Mouse (Mus musculus): ENCODE results near the gene Sft2d1. TPM values are rescaled to one million over a fixed set of nuclear protein-coding genes. Genes with fewer than 3 reads are reported as not detected.

Sft2d1 gene
- 10 to 100 TPM; 56.4 to 58.4 (median 57.0) TPM for total RNA-seq (2022)

- DNase-seq (ENCODE audit: low spot score in 2 of 2): peak; percentile 96 to 97
Observed at GRCm38 (mm10) chr17:8310838-8311614, at the start of gene Sft2d1. Gene Sft2d1, plus strand, starts transcription at chr17:8311102.

- DNase-seq (ENCODE audit: low spot score in 2 of 2): peak in 1 of 2 experiments; percentile 34
Observed at GRCm38 (mm10) chr17:8264638-8265037, 46.3 kb upstream of the Sft2d1 start.

DNA sequence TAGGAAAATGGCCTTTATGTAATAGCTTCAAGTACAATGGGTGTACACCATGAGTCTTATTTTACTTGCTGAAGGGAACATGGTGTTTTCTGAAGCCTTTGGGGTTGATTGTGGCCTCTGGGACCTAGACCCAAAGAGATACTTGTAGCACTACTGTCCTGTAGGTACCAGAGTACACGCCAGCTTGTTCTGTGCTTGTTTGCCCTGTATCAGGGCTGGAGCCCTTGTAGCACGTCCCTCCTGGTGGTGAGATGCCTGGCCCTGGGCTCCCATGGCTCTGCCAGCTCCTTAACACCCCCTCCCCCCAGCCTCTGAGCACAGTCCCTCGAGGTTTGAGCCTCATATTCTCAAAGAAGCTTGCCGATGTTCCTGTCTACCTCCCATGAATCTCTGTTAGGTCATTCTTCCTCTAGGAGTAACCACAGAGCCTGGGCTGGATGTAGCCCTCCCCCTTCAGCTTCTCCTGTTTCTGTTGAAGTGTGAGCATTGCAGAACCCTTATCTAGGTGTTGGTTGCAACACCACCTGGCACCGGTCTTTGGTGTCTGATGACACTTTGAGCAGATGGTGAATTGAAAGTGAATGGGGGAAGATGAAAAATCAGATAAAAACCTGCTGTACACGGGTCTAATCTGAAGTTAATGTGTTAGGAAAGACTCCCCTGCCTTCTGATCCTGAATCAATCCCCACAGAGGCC is 38.7 kb upstream of the Sft2d1 start:
- no peak for DNase-seq (ENCODE audit: low spot score in 2 of 2)

GRCm38 (mm10) chr17:8272951-8273350 is 38.0 kb upstream of the Sft2d1 start:
- DNase-seq (ENCODE audit: low spot score in 2 of 2): no peak

GRCm38 (mm10) chr17:8276071-8276470 is 34.8 kb upstream of the Sft2d1 start:
- no peak for DNase-seq (ENCODE audit: low spot score in 2 of 2)

DNA sequence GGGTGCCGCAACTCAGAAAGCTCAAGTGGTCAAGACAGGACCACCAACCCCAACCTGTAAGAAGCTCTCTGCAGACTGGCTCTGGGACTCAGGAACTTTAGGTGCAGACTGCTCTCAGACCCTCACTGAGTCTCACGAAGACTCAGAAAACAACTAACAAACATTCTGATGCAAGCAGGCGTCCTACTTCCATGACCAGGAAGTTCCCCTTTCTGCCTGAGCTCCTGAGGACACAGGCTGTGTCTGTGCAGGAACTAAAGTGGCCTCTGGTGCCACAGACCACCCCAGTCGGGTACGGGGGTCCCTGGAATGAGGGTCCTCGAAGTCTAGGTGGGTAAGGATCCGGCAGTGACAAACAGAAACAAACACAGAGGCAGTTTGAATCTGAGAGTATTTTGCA is 34.2 kb upstream of the Sft2d1 start:
- no peak for DNase-seq (ENCODE audit: low spot score in 2 of 2)

DNA sequence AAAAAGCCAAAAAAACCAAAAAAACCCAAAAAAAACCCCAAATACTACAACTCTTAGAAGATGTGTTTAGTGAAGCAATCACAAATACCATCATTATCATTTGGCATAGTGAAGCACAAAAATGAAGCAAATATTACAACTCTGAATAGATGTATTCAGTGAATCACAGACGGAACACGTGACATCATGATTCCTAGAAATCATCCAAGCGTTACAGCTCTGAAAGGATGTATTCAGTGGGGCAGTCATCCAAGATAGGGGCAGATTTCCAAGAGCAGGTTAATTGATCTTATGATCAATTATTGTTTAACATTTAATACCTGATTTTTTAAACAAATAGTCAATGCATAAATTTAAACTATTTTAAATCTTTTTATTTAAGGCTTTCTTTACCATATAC is 33.6 kb upstream of the Sft2d1 start:
- DNase-seq (ENCODE audit: low spot score in 2 of 2): no peak

GRCm38 (mm10) chr17:8278356-8278755 is 32.5 kb upstream of the Sft2d1 start:
- no peak for DNase-seq (ENCODE audit: low spot score in 2 of 2)

DNA sequence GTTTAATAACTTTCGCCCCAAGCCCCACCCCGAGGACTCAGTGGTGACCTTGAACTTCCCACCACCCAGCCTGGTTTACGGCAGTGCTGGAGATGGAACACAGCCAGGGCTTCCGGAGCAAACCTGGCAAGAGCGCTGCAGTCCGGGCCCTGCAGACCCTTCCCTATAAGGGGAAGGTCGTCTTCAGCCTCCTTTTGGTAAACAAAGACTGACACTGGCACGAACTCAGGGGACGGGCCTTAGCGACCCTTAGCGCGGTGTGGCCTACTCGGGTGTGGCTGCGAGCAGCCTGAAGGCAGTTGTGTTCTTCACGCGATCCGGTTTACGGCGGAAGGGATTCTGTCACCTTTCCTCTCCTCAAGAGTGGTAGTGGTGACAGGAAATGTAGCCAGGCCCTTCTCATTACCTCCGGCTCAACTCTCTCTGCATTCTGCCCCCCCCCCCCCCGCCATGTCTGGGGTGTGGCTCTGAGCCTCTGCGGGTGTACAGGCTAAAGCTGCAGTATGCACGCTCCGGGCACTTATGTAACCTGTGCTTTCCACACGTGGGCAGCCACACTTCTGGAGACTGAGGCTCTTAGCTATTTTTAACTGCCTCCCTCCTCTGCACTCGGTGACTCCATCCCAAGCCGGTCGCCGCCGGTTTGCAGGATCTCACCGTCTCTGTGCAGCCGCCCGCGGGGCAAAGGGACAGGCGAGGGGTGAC is 27.9 kb upstream of the Sft2d1 start, which contains the start of gene Mpc1:
Gene Mpc1 (plus strand): TSS at position 84 of the 705 bp plus-strand sequence.
- DNase-seq (ENCODE audit: low spot score in 2 of 2): peak; percentile 52 to 95

- DNase-seq (ENCODE audit: low spot score in 2 of 2): peak; percentile 88 to 96
Observed at GRCm38 (mm10) chr17:8283526-8284253, 27.2 kb upstream of the Sft2d1 start.

DNA sequence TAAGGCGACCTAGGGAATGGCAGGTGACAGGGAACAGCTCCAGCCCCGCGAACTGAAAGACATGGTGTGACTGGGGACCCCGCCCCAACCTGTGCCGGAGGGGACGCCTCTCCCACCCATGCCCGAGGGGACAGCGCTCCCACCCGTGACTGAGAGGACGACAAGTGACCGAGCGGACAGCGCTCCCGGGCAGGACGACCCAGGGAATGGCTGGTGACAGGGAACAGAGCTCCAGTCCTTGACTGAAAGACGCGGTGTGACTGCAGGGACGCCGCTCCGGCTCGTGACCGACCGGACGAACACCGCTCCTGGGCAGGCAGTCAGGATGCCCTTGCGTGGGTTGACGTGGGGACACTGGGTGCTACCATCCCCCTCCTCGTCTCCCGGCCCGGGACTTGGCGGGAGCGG is 26.6 kb upstream of the Sft2d1 start:
- peak; percentile 31 to 38 for DNase-seq (ENCODE audit: low spot score in 2 of 2)

- DNase-seq (ENCODE audit: low spot score in 2 of 2): no peak
Observed at GRCm38 (mm10) chr17:8285056-8285455, 25.8 kb upstream of the Sft2d1 start.

GRCm38 (mm10) chr17:8286987-8287386 is 23.9 kb upstream of the Sft2d1 start:
- no peak for DNase-seq (ENCODE audit: low spot score in 2 of 2)

GRCm38 (mm10) chr17:8289993-8290679 is 20.8 kb upstream of the Sft2d1 start:
- DNase-seq (ENCODE audit: low spot score in 2 of 2): no peak

GRCm38 (mm10) chr17:8290736-8291135 is 20.2 kb upstream of the Sft2d1 start:
- DNase-seq (ENCODE audit: low spot score in 2 of 2): no peak

DNA sequence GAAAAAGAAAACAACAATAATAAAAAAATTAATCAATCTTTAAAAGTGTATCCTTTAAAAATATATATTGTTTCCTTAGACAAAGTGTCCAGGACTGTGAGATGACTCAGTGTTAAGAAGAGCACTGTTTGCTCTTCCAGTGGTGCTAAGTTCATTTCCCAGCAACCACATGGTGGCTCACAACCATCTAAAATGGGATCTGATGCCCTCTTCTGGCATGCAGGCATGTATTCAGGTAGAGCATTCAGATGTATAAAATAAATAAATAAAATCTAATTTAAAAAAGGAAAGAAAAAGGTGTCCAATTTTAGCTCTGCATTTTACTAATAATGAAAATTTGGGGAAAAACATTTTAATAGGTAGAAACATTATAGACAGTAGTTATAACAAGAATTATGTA is 15.1 kb upstream of the Sft2d1 start:
- DNase-seq (ENCODE audit: low spot score in 2 of 2): no peak

DNA sequence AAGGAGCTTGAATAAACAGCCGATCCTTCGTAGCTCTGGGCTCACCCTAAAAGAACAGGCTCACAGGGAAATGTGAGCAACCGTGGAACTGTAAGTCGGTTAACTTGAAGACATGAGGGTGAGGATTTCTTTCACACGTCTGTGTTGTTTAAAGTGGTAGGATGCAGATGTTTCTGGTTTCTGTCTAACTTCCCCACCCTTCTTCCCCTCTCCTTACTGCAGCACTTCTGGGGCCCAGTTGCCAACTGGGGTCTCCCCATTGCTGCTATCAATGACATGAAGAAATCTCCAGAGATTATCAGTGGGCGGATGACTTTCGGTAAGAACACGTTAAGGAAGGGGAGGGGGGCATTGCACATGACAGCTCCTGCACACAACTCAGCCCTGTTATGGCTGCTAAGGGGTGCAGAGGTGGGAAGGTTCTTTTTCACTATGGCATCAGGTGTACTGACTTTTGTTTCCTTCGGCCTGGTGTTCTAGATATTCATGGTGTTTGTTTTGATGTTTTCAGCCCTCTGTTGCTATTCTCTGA is 14.5 kb upstream of the Sft2d1 start:
- DNase-seq (ENCODE audit: low spot score in 2 of 2): no peak

- DNase-seq (ENCODE audit: low spot score in 2 of 2): no peak
Observed at GRCm38 (mm10) chr17:8297746-8298145, 13.2 kb upstream of the Sft2d1 start.

DNA sequence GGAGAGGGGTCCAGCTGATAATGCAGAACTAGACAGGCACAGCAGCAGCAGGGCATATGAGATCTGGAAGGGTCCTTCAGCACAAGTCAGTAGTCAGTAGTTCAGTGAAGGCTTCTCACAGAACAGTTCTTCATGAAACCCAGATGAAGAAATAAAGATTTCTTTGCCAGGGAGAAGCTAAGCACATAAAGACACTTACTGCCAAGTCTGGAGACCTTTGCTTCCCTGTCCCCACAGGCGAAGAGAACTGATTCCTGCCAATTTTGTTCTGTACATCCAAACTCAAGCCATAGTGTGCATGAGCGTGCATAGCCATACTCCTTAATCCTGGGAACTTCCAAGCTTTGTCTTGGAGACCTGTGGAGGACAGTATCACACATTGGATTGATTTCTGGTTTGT is 12.6 kb upstream of the Sft2d1 start:
- DNase-seq (ENCODE audit: low spot score in 2 of 2): no peak

GRCm38 (mm10) chr17:8299524-8299923 is 11.4 kb upstream of the Sft2d1 start:
- peak in 1 of 2 experiments; percentile 32 for DNase-seq (ENCODE audit: low spot score in 2 of 2)

GRCm38 (mm10) chr17:8301515-8301914 is 9.4 kb upstream of the Sft2d1 start:
- DNase-seq (ENCODE audit: low spot score in 2 of 2): no peak
